Mouse (Mus musculus) thymus, postnatal 4 days (tissue): ENCODE results near the gene 4933402N22Rik.
"Not testable (repeated sequence)": the region's sequence is repeated elsewhere in the genome, so short reads cannot be mapped to it uniquely, and the experiment has no call there.

Source experiments
- DNase-seq: peaks from one replicate; pipeline ENCODE4 v3.0.0; 2021

Gene 4933402N22Rik

DNA sequence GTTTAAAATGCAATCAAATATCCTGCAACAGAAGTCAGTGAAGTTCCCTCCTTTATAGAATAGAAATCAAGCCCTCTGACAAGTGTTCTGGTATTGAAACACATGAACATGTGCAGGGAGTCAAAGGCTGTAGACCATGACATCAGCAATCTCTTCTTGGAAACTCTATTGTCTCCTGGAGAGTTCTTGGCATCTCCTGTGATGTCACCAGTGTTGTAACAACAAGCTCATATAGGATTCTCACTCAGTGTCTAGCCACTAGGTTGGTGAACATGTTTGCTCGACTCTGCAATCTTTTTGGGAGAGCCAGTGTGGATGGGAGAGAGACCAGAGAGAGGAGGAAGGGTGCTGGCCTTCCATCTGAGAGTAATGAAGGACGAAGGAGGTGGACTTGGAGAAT, at the start of gene 4933402N22Rik:
4933402N22Rik (plus strand) TSS at position 301 of the 400 bp plus-strand sequence.
- not testable (repeated sequence) for DNase-seq

DNA sequence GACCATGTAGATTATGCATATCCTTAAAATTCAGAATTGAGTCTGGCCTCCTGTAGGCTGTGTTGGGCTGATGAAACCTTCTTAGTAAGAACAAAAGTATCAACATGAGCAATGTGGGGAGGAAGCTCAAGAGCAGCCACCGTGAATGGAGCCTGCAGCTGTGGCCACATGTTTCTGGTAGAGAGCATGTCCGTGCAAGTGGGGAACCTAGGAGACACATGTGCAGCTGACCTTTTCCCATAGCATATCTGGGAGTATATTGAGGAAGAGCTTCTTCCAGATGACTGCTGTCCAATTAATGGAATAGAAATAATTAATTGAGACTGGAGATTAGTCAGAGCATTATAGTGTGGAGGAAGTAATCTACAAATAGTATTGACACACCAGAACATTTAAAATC, 5.9 kb downstream of the 4933402N22Rik start:
- not testable (repeated sequence) for DNase-seq
